Mouse (Mus musculus): ENCODE measurements at regions not wholly inside any gene's neighbourhood (a gene's known extent, or its start where the extent isn't known, plus 50 kb on each side); places are given as distances from the start of the nearest gene placed in this dataset.
A peak's percentile ranks its signal among the peaks of the same experiment; 100 is the strongest.

GRCm38 (mm10) chr6:15592780-15593179, 127.7 kb upstream of the Mdfic start:
- Histone ChIP-seq H3K4me3 (replicated peaks in 1 of 3; ENCODE audit: low read depth in 2 of 3, low read length in 2 of 3, poor library complexity in 1 of 3) (no peak overlapping the region), H3K27me3 (replicated peaks) (no peaks in the 10 kb centered on the region), H3K27ac (ENCODE audit: insufficient read depth, low read depth) (no peak overlapping the region), H3K36me3 (replicated peaks in 1 of 2; ENCODE audit: control insufficient read depth in 1 of 2, insufficient read depth in 1 of 2, low read length in 1 of 2) (no peaks in the 10 kb centered on the region), H3K4me2 (ENCODE audit: insufficient read depth, low read depth, poor library complexity, severe bottlenecking) (no peak overlapping the region), H3K9ac (ENCODE audit: insufficient read depth, low read depth) (no peak overlapping the region), H3K79me2 (replicated peaks; ENCODE audit: control insufficient read depth, extremely low read depth, insufficient read depth, poor library complexity, severe bottlenecking) (no peaks in the 10 kb centered on the region), H3K9me3 (replicated peaks; ENCODE audit: low read length) (no peaks in the 10 kb centered on the region), H3K4me1 (ENCODE audit: control insufficient read depth in 1 of 2, insufficient read depth in 2 of 2) (no peaks in the 10 kb centered on the region)
- dilution Hi-C loops (cut with MboI; ENCODE audit: extremely low pct_ligation_motif_present, extremely low pct_unique_long_range_greater_than_20kb, low sequenced_read_pairs) (no loop called here), in situ Hi-C loops (cut with MboI; ENCODE audit: low pct_ligation_motif_present, low pct_unique_long_range_greater_than_20kb, low sequenced_read_pairs) (no loop called here)
- TF ChIP-seq EP300 (IDR thresholded peaks at IDR 0.05; ENCODE audit: low read length): no peak
- TF ChIP-seq RAD21 (IDR thresholded peaks at IDR 0.05; ENCODE audit: low read depth, low read length): peak; percentile 48
- TF ChIP-seq CTCF (conservative IDR thresholded peaks at IDR 0.05 in 1 of 2, IDR thresholded peaks at IDR 0.05 in 1 of 2; ENCODE audit: low read depth in 2 of 2, low read length in 2 of 2): peak in 1 of 2 experiments; percentile 53; a peak in 2 of 4 replicates
- peak; percentile 67 for TF ChIP-seq SMC3 (IDR thresholded peaks at IDR 0.05; ENCODE audit: low read depth, low read length)
- peak; percentile 20 for DNase-seq (ENCODE audit: extremely low read depth)

- Histone ChIP-seq H3K9me3 (replicated peaks; ENCODE audit: low read length) (no peaks in the 10 kb centered on the region), H3K4me1 (ENCODE audit: control insufficient read depth in 1 of 2, insufficient read depth in 2 of 2) (no peaks in the 10 kb centered on the region), H3K9ac (ENCODE audit: insufficient read depth, low read depth) (no peak overlapping the region), H3K4me3 (replicated peaks in 1 of 3; ENCODE audit: low read depth in 2 of 3, low read length in 2 of 3, poor library complexity in 1 of 3) (no peak overlapping the region), H3K27ac (ENCODE audit: insufficient read depth, low read depth) (no peak overlapping the region), H3K27me3 (replicated peaks) (no peaks in the 10 kb centered on the region), H3K36me3 (replicated peaks in 1 of 2; ENCODE audit: control insufficient read depth in 1 of 2, insufficient read depth in 1 of 2, low read length in 1 of 2) (no peaks in the 10 kb centered on the region), H3K79me2 (replicated peaks; ENCODE audit: control insufficient read depth, extremely low read depth, insufficient read depth, poor library complexity, severe bottlenecking) (no peaks in the 10 kb centered on the region), H3K4me2 (ENCODE audit: insufficient read depth, low read depth, poor library complexity, severe bottlenecking) (no peak overlapping the region)
- dilution Hi-C loops (cut with MboI; ENCODE audit: extremely low pct_ligation_motif_present, extremely low pct_unique_long_range_greater_than_20kb, low sequenced_read_pairs) (no loop called here), in situ Hi-C loops (cut with MboI; ENCODE audit: low pct_ligation_motif_present, low pct_unique_long_range_greater_than_20kb, low sequenced_read_pairs) (no loop called here)
- no peak for DNase-seq (ENCODE audit: extremely low read depth)
- TF ChIP-seq CHD2 (IDR thresholded peaks at IDR 0.05; ENCODE audit: low read length) (no peak), JUN (IDR thresholded peaks at IDR 0.05; ENCODE audit: insufficient read depth, low read depth, low read length) (no peak), ETS1 (conservative IDR thresholded peaks at IDR 0.05; ENCODE audit: low read depth, low read length) (no peak), POLR2A (IDR thresholded peaks at IDR 0.05; ENCODE audit: low read depth, low read length) (no peak), PAX5 (IDR thresholded peaks at IDR 0.05; ENCODE audit: low read length) (no peak), BHLHE40 (IDR thresholded peaks at IDR 0.05; ENCODE audit: low read depth, low read length) (no peak), SIN3A (IDR thresholded peaks at IDR 0.05; ENCODE audit: low read length) (no peak), GABPA (IDR thresholded peaks at IDR 0.05; ENCODE audit: insufficient replicate concordance, low read depth, low read length) (no peak), UBTF (IDR thresholded peaks at IDR 0.05; ENCODE audit: low read depth, low read length) (no peak), MAX (IDR thresholded peaks at IDR 0.05; ENCODE audit: low read length) (no peak), KAT2A (IDR thresholded peaks at IDR 0.05; ENCODE audit: insufficient replicate concordance, low read length) (no peak), NRF1 (IDR thresholded peaks at IDR 0.05; ENCODE audit: low read depth, low read length) (no peak), MXI1 (IDR thresholded peaks at IDR 0.05; ENCODE audit: low read depth, low read length) (no peak), MAZ (IDR thresholded peaks at IDR 0.05; ENCODE audit: low read depth, low read length) (no peak), POLR2AphosphoS2 (IDR thresholded peaks at IDR 0.05; ENCODE audit: low read depth, low read length) (no peak), RCOR1 (conservative IDR thresholded peaks at IDR 0.05; ENCODE audit: low read depth, low read length) (no peak)
Observed at GRCm38 (mm10) chr6:15597226-15597983, 123.1 kb upstream of the Mdfic start.

Data from CH12.LX (cell line).